Mouse (Mus musculus): Measurements from ENCODE around the gene Rai1.

DNA sequence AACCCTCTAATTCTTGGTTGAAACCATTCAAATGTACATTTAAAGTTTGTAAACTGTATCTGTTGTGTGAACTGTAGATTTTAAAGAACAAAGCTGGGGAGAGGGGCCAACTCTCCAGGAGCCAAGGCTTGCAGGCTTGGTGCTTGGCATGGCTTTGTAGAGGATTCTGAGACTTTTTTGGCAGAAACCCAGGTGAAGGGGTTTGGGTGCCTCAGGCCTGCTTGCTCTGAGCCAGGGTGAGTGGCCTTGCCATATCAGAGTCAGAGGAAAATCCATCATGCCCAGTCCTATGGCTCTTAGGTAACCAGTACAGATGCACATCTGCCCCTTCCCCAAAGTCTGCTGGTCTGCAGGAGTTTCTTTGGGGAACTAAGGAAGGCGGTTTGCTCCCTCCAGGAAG is 121.1 kb downstream of the Rai1 start:
- no peak for TF ChIP-seq GATA1 (IDR thresholded peaks at IDR 0.05; ENCODE audit: borderline replicate concordance, low read length)
- TF ChIP-seq FLI1 (IDR thresholded peaks at IDR 0.05; ENCODE audit: low read length): no peak

Measured in megakaryocyte, embryonic 14.5 days (primary cell).